ENCODE assay signal across 10 mouse cellular contexts in the genomic region with DNA sequence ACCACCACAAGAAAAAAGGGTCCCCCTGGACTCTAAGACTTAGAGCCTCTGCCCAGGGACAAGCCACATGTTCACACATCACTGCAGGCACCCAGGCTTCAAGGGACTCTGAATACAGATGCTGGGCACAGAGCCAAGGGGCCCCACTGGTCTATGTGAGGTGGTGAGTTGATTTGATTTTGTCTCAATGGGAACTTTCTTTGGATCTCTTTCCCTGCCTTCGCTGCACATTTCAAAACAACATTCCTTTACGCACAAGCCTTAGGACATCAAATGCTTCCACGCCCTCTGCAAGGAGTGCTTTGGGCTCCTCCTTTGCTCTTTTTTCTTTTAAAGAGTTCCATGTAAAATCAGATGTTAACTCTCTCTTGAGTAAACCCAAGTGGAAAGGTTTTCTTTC.
"Had no signal": no experiment of that assay in that cellular context is flagged by ENCODE, and none has a peak within 500 bp of the region (broad histone marks: within the 10 kb centered on the region; RNA-seq: fewer than 3 reads in every experiment).

No protein-coding gene starts in this region.

- H3K4me1 ChIP-seq: liver, embryonic 12.5 days; neural tube, embryonic 13.5 days had no signal

- DNase-seq: kidney, adult 11 months; midbrain, embryonic 14.5 days; retina, postnatal 1 day; right cerebral cortex, postnatal 4 days; spleen, adult 18-20 months had no signal

- H3K4me3 ChIP-seq: limb, embryonic 13.5 days; liver, embryonic 12.5 days; neural tube, embryonic 13.5 days had no signal

- H3K36me3 ChIP-seq: limb, embryonic 13.5 days; liver, embryonic 12.5 days; neural tube, embryonic 13.5 days had no signal

- H3K27ac ChIP-seq: hindbrain, postnatal 0 days; kidney, postnatal 0 days; liver, embryonic 12.5 days; neural tube, embryonic 13.5 days had no signal

- H3K4me2 ChIP-seq: limb, embryonic 13.5 days; liver, embryonic 12.5 days; neural tube, embryonic 13.5 days had no signal

- H3K9me3 ChIP-seq: limb, embryonic 13.5 days; liver, embryonic 12.5 days; neural tube, embryonic 13.5 days had no signal

- H3K9ac ChIP-seq: limb, embryonic 13.5 days; liver, embryonic 12.5 days; neural tube, embryonic 13.5 days had no signal

- ATAC-seq: hindbrain, postnatal 0 days; liver, embryonic 12.5 days had no signal
